Mouse (Mus musculus): ENCODE measurements around the gene Olfr507.
"Not testable (repeated sequence)": the region's sequence is repeated elsewhere in the genome, so short reads cannot be mapped to it uniquely, and the experiment has no call there.

Gene Olfr507

GRCm38 (mm10) chr7:108621514-108621913, at the start of gene Olfr507:
TSS of gene Olfr507 (plus strand) at chr7:108621814.
- DNase-seq (ENCODE audit: low read depth, low spot score): no peak

GRCm38 (mm10) chr7:108589797-108590196, 31.8 kb upstream of the Olfr507 start:
- no peak for DNase-seq (ENCODE audit: low read depth, low spot score)

GRCm38 (mm10) chr7:108601916-108602315, 19.7 kb upstream of the Olfr507 start:
- not testable (repeated sequence) for DNase-seq (ENCODE audit: low read depth, low spot score)

- no peak for DNase-seq (ENCODE audit: low read depth, low spot score)
These were observed 11.1 kb upstream of the Olfr507 start, which contains the start of gene Olfr506 for GRCm38 (mm10) chr7:108610487-108610886. TSS of gene Olfr506 (plus strand) at chr7:108610787.

GRCm38 (mm10) chr7:108614110-108614509, 7.5 kb upstream of the Olfr507 start:
- DNase-seq (ENCODE audit: low read depth, low spot score): no peak

GRCm38 (mm10) chr7:108616781-108617180, 4.8 kb upstream of the Olfr507 start:
- DNase-seq (ENCODE audit: low read depth, low spot score): not testable (repeated sequence)

GRCm38 (mm10) chr7:108629694-108630093, 8.1 kb downstream of the Olfr507 start, which contains the start of gene Olfr508:
TSS of gene Olfr508 (plus strand) at chr7:108629994.
- no peak for DNase-seq (ENCODE audit: low read depth, low spot score)

- no peak for DNase-seq (ENCODE audit: low read depth, low spot score)
These were observed 30.2 kb downstream of the Olfr507 start, which contains the start of gene Olfr509 for GRCm38 (mm10) chr7:108651806-108652205. TSS of gene Olfr509 (minus strand) at chr7:108651906.

- DNase-seq (ENCODE audit: low read depth, low spot score): no peak
These were observed 40.8 kb downstream of the Olfr507 start for GRCm38 (mm10) chr7:108662419-108662818.

- DNase-seq (ENCODE audit: low read depth, low spot score): no peak
These were observed 44.5 kb downstream of the Olfr507 start, which contains the start of gene Olfr510 for GRCm38 (mm10) chr7:108666118-108666517. TSS of gene Olfr510 (plus strand) at chr7:108666418.

- DNase-seq (ENCODE audit: low read depth, low spot score): no peak
These were observed 49.4 kb downstream of the Olfr507 start for GRCm38 (mm10) chr7:108671058-108671457.
